Mouse (Mus musculus): ENCODE data around the gene Scn8a.
"Not testable (repeated sequence)": the region's sequence is repeated elsewhere in the genome, so short reads cannot be mapped to it uniquely, and the experiment has no call there.

The Scn8a gene

GRCm38 (mm10) chr15:100869558-100869957 is at the start of gene Scn8a:
Gene Scn8a (plus strand): TSS chr15:100869858.
- no peak for DNase-seq (ENCODE audit: low read depth)

DNA sequence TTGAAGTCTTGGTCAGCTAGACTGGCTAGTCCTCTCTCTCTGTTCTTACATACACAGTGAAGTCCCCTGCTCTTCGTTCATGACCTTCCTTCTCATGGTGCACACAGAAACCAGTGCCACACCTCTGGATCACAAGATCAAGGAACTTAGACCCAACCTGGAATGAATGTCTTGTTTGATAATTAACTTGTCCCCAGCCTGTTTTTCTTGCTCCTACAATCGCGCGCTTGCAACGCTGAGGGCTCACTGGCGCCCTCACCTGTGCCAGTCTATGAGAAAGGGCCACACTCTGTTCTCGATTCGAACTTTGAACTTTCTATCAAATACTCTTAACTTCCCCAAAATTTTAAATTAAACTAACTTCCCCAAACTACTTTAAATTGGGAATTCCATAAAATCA is 47.8 kb upstream of the Scn8a start:
- DNase-seq (ENCODE audit: low read depth): no peak

GRCm38 (mm10) chr15:100822370-100822769 is 47.3 kb upstream of the Scn8a start:
- DNase-seq (ENCODE audit: low read depth): not testable (repeated sequence)

DNA sequence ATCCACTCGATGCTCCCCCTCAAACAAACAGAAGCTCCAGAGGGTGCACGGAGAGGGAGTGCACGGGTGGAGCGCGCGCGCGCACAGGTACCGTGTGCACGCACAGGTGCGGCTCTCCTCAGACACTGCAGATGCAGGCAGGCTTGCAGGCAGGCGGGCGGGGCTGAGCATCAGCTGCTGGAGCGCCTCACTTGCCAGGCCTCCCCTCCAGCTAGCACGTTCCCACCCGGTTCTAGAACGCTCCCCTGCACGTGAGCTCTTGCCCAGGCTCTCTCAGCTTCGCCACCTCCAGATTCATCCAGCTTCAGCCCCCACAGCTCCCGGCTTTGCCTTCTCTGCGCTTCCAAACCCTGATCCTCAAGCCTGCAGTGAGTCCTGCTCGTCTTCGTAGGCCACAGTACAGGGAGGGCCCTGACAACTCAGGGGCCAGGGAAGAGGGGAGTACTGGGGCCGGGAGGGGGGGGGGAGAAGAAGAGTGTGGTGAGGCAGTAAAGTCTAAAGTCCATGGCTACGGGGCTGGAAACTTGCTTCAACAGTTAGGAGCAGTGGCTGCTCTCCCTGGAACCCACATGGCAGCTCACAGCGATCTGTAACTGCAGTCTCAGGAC is 44.3 kb upstream of the Scn8a start:
- DNase-seq (ENCODE audit: low read depth): no peak

GRCm38 (mm10) chr15:100826076-100826475 is 43.6 kb upstream of the Scn8a start:
- DNase-seq (ENCODE audit: low read depth): no peak

- DNase-seq (ENCODE audit: low read depth): no peak
These were observed 39.9 kb upstream of the Scn8a start for GRCm38 (mm10) chr15:100829775-100830174.

DNA sequence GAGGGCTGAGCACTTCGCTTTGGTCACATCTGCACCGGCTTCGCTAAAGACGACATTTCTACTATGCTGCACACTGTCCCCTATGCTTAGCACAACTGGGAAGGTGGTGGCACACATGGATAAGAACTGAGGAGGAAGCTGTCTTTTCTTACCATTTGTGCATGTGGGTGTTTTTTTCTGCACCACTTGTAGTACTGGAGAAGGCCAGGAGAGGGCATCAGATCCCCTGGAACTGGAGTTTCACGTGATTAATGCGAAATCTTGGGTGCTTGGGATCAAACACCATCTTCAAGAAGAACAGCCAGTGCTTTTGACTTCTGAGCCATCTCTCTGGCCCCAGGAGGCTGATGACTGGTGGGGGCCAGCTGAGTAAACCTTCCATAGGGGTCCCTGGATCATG is 39.0 kb upstream of the Scn8a start:
- peak; percentile 45 for DNase-seq (ENCODE audit: low read depth)

GRCm38 (mm10) chr15:100832144-100832543 is 37.5 kb upstream of the Scn8a start:
- DNase-seq (ENCODE audit: low read depth): no peak

- DNase-seq (ENCODE audit: low read depth): peak; percentile 15
These were observed 36.9 kb upstream of the Scn8a start for GRCm38 (mm10) chr15:100832784-100833183.

DNA sequence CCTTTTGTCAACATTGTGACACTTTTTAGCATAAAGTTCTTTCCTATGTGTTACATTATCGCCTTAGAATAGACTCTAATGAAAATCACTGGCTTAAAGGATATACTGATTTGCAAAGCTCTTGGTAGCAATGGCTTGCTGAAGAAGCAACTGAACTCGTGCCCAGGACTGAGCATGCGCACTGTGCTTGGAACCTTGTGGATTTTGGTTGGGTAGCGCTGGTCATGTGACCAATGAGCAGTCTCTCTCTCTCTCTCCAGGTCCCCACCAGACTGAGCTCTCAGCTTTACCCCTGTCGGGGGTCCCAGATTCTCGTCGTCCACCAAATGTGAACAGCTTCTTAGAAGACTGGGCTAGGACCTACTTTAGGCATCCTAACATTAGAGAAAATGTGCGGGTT is 32.9 kb upstream of the Scn8a start:
- no peak for DNase-seq (ENCODE audit: low read depth)

DNA sequence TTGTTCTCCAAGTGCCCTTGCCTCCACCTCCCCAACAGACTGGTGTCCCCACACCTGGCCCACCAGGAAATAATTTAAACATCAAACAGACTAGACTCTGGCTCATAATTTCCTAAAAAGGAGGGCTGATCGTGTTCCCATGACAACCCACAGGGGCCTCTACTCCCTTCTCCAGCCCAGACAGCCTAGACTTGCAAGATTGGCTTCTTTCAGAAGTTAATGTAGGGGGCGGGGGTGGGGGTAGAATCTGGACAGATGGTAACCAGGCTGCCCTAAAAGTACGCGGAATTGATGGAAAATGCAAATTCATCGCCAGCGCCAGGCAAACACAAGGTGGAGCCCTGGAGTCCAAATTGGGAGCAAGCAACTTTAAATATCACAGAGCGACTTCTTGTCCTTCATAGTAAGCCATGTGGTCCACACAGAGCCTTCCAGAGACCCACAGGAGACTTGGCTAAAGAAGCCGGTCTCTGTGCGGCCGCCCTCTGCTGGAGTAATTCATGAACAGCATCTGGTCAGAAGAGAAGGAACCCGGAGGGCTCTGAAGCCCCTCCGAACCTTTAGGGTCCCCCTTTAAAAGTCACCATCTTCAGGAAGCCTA is 31.0 kb upstream of the Scn8a start:
- DNase-seq (ENCODE audit: low read depth): peak; percentile 50

GRCm38 (mm10) chr15:100844336-100844735 is 25.3 kb upstream of the Scn8a start:
- peak; percentile 54 for DNase-seq (ENCODE audit: low read depth)

- no peak for DNase-seq (ENCODE audit: low read depth)
These were observed 24.4 kb upstream of the Scn8a start for GRCm38 (mm10) chr15:100845049-100845879.

- no peak for DNase-seq (ENCODE audit: low read depth)
These were observed 22.5 kb upstream of the Scn8a start for GRCm38 (mm10) chr15:100847193-100847592.

DNA sequence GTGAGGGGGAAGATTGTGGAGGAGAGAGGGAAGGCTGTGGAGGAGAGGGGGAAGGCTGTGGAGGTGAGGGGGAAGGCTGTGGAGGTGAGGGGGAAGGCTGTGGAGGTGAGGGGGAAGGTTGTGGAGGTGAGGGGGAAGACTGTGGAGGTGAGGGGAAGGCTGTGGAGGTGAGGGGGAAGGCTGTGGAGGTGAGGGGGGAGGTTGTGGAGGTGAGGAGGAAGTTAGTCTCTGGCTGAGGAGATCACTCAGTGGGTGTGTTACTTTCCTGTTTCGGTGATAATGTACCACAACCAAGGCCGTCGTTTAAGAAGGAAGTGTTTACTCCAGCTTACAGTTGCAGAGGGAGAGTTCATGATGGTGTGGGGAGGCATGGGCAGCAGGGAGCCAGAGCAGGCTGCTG is 12.1 kb upstream of the Scn8a start:
- DNase-seq (ENCODE audit: low read depth): no peak

- DNase-seq (ENCODE audit: low read depth): no peak
These were observed 8.8 kb upstream of the Scn8a start for GRCm38 (mm10) chr15:100860856-100861255.

DNA sequence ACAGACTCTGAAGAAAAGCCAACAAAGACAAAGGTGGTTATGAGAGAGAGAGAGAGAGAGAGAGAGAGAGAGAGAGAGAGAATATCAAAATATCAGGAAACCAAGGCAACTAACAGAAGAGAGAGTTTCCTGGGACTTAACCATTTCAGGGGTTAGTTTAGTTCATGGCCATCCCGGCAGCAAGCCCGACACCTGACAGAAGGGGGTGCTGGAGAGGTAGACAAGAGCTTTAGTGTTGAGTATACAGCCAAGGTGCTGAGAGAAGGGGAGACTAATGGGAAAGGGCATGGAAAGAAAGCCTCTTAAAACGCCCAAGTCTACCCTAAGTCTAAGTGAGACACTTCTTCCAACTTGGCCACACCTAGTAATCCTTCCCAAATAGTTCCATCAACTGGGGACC is 4.1 kb upstream of the Scn8a start:
- peak; percentile 22 for DNase-seq (ENCODE audit: low read depth)

- no peak for DNase-seq (ENCODE audit: low read depth)
These were observed 530 bp downstream of the Scn8a start for GRCm38 (mm10) chr15:100870001-100870774.

DNA sequence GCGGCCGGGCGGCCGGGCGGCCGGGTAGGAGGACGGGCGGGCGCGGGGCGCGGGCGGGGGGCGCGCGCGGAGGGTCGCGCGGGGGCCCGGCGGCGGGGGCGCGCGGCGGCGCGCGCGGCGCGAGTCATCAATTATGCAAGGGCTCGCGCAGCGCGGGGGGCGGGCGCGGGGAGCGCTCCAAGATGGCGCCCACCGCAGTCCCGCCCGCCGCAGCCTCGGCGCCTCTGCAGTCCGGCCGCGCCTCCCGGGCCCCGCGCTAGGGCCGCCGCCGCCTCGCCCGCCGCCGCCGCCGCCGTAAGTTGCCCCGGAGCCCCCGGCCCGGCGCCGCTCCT is 1.1 kb downstream of the Scn8a start:
- no peak for DNase-seq (ENCODE audit: low read depth)

DNA sequence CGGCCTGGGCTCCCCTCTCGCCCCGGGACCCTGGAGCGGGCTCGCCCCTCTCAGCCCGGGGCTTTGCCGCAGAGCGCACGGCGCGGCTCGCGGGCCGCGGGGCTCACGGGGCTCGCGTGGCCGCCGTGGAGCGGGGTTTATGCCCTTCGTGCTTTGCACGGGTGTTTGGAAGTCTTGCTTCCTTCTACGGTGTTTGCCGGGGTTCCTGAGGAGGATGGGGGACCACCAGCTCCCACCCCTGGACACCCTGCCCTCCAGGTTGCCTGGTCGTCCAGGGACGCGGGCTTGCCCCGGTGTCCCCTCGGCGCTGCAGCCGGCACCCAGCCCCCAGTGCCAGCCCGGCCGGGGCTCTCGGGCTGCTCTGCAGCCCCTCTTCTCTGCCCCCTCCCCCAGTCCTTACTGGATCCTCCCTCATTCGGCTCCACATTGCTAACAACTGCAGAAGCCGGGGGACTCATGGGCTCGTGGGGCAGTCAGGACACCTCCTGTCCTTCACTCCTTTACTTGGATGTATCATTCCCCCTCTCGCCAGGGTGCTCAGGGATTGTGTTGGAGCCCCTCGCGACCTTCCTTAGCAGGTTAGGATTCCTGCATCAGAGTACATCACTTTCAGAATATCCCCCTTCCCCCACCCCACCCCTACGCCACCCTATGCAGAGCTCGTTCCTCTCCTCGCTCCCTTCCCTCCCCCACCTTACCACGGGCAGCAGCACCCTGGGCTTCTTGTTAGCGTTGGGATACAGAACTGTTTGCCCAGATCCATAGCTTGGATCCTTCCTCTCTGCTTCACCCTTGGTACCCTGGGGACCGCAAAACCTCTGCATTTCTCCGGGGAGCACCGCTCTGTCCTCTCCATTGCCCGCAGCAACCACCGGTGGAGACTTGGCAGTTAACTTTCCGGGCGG is 1.7 kb downstream of the Scn8a start:
- no peak for DNase-seq (ENCODE audit: low read depth)

GRCm38 (mm10) chr15:100873155-100873554 is 3.5 kb downstream of the Scn8a start:
- DNase-seq (ENCODE audit: low read depth): peak; percentile 60

DNA sequence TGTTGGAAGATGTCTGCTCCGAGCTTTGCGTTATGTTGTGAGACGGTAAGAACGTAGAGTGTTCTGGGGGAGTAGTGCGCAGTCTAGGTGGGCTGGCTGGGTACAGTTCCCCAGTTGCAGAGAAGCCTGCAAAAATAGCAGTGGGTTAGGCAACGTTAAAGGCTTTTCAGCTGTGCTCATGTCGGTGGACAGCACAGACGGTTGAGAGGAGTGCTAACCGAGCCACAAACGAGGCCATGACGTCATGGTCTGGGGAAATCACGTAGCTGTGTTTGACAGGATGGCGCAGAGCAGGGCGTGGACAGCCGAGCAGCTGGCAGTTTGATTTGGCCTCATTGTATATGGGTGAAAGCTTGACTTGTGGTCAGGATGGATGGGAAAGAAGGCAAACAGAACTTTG is 9.4 kb downstream of the Scn8a start:
- DNase-seq (ENCODE audit: low read depth): peak; percentile 3
